Mouse (Mus musculus) limb, embryonic 12.5 days (tissue): ENCODE results near the gene Fcrla. TPM values are rescaled to one million over a fixed set of nuclear protein-coding genes. Genes with fewer than 3 reads are reported as not detected.

Experiments
- ATAC-seq: fragments of 200-750 bp; cut with Nextera tagmentation; 2 replicates; pipeline ENCODE4 v1.8.0; 2017; ENCODE audit warnings: low read depth, moderate TSS enrichment; ENCODE audit not compliant: insufficient number of reproducible peaks, insufficient read depth, low FRiP score, low TSS enrichment
- H3K27ac ChIP-seq: fragments of 300-500 bp; sonication (generic); 2 replicates; pipeline ENCODE4 v1.5.1; 2016; ENCODE audit warnings: mild to moderate bottlenecking, moderate library complexity
- H3K27me3 ChIP-seq: fragments of 300-500 bp; sonication (generic); 2 replicates; pipeline ENCODE4 v1.6.1; 2016; ENCODE audit warnings: mild to moderate bottlenecking, moderate library complexity
- H3K36me3 ChIP-seq: fragments of 300-500 bp; sonication (generic); 2 replicates; pipeline ENCODE4 v1.6.1; 2016; ENCODE audit warnings: mild to moderate bottlenecking, moderate library complexity
- H3K4me1 ChIP-seq: fragments of 300-500 bp; sonication (generic); replicated peaks from 2 replicates; pipeline ENCODE4 v1.6.1; 2016
- H3K4me2 ChIP-seq: fragments of 300-500 bp; sonication (generic); 2 replicates; pipeline ENCODE4 v1.6.1; 2016; ENCODE audit warnings: mild to moderate bottlenecking, moderate library complexity
- H3K4me3 ChIP-seq: fragments of 300-500 bp; sonication (generic); replicated peaks from 2 replicates; pipeline ENCODE4 v1.5.1; 2016; ENCODE audit warnings: mild to moderate bottlenecking
- H3K9ac ChIP-seq: fragments of 300-500 bp; sonication (generic); replicated peaks from 2 replicates; pipeline ENCODE4 v1.6.1; 2016; ENCODE audit warnings: mild to moderate bottlenecking, moderate library complexity
- H3K9me3 ChIP-seq: fragments of 300-500 bp; sonication (generic); 2 replicates; pipeline ENCODE4 v1.6.1; 2016; ENCODE audit warnings: mild to moderate bottlenecking, moderate library complexity
- WGBS: fragments of 180-500 bp; shearing (Covaris S2); methylation state at CpG from one replicate; pipeline ENCODE4 v1.1.7; 2016; 5-methylcytosine and 5-hydroxymethylcytosine counted together
- polyA plus RNA-seq: library from polyadenylated mRNA; unstranded; fragments of >200 nt; fragmentation: Nextera tagmentation; extraction: Ambion mirVana; gene quantifications from 2 replicates; pipeline ENCODE4 v1.2.1, GENCODE M21; 2016

The Fcrla gene
- polyA plus RNA-seq, 1 experiment from 2014 or later, result not detected

GRCm38 (mm10) chr1:170884978-170885561 lies 42.3 kb downstream of the Fcrla start, which contains the start of the genes Gm26620 and Dusp12:
Gene Gm26620 (plus strand): TSS chr1:170885065.
Gene Dusp12 (minus strand): TSS chr1:170885540.
- WGBS, result under 1% methylated on average over 46 of the region's 46 CpGs
- peak within 1 kb of the TSS; percentile 91 for H3K4me3 ChIP-seq
- peak; percentile 87 for ATAC-seq

GRCm38 (mm10) chr1:170884390-170884789 lies 43.0 kb downstream of the Fcrla start:
- H3K4me1 ChIP-seq, result peaks cover 9% of the 10 kb centered on the region
- H3K36me3 ChIP-seq, result peaks cover 23% of the 10 kb centered on the region
- H3K9ac ChIP-seq, result peak overlapping the region; percentile 80
- peak overlapping the region; percentile 7; the same call in 1 of the 2 replicates for H3K27ac ChIP-seq
- ATAC-seq, result no peak; the same call in 1 of the 2 replicates
- peaks cover 4% of the 10 kb centered on the region; the same call in 1 of the 2 replicates for H3K27me3 ChIP-seq
- 21% methylated on average over 8 of the region's 8 CpGs for WGBS
- no peaks in the 10 kb centered on the region for H3K9me3 ChIP-seq
- H3K4me2 ChIP-seq, result peak overlapping the region; percentile 81
- peak overlapping the region; percentile 91 for H3K4me3 ChIP-seq

More at GRCm38 (mm10) chr1:170884978-170885561, 42.3 kb downstream of the Fcrla start, which contains the start of the genes Gm26620 and Dusp12:
- peaks cover 9% of the 10 kb centered on the region for H3K4me1 ChIP-seq
- peak within 1 kb of the TSS; percentile 80 for H3K9ac ChIP-seq
- H3K36me3 ChIP-seq, result peaks cover 17% of the 10 kb centered on the region
- peaks cover 4% of the 10 kb centered on the region; the same call in 1 of the 2 replicates for H3K27me3 ChIP-seq
- H3K27ac ChIP-seq, result peak within 1 kb of the TSS; percentile 79
- peak within 1 kb of the TSS; percentile 81 for H3K4me2 ChIP-seq
- no peaks in the 10 kb centered on the region for H3K9me3 ChIP-seq

- ATAC-seq, result no peak
Measured at GRCm38 (mm10) chr1:170882915-170883485, 44.4 kb downstream of the Fcrla start.

GRCm38 (mm10) chr1:170876906-170877305 lies 50.5 kb downstream of the Fcrla start:
- H3K27me3 ChIP-seq, result no peaks in the 10 kb centered on the region
- H3K36me3 ChIP-seq, result peaks cover 73% of the 10 kb centered on the region
- no peaks in the 10 kb centered on the region for H3K4me1 ChIP-seq
- no peak overlapping the region for H3K4me2 ChIP-seq
- H3K9ac ChIP-seq, result no peak overlapping the region
- H3K4me3 ChIP-seq, result no peak overlapping the region
- 90% methylated on average over 5 of the region's 5 CpGs for WGBS
- ATAC-seq, result no peak
- no peak overlapping the region for H3K27ac ChIP-seq
- no peaks in the 10 kb centered on the region for H3K9me3 ChIP-seq

More at GRCm38 (mm10) chr1:170882915-170883485, 44.4 kb downstream of the Fcrla start:
- Histone ChIP-seq H3K27me3 (no peaks in the 10 kb centered on the region), H3K27ac (no peak overlapping the region), H3K9me3 (no peaks in the 10 kb centered on the region), H3K4me1 (peaks cover 9% of the 10 kb centered on the region), H3K4me3 (no peak overlapping the region), H3K9ac (no peak overlapping the region), H3K4me2 (no peak overlapping the region), H3K36me3 (peaks cover 32% of the 10 kb centered on the region)
- 85% methylated on average over 5 of the region's 5 CpGs for WGBS

- ATAC-seq, result no peak
- Histone ChIP-seq H3K36me3 (peaks cover 68% of the 10 kb centered on the region), H3K4me2 (no peak overlapping the region), H3K9ac (no peak overlapping the region), H3K27ac (no peak overlapping the region), H3K4me1 (no peaks in the 10 kb centered on the region), H3K27me3 (no peaks in the 10 kb centered on the region), H3K4me3 (no peak overlapping the region), H3K9me3 (no peaks in the 10 kb centered on the region)
- 67% methylated on average over 3 of the region's 3 CpGs for WGBS
Measured at GRCm38 (mm10) chr1:170875676-170876075, 51.7 kb downstream of the Fcrla start.

- H3K27ac ChIP-seq, result no peak overlapping the region
- peaks cover 41% of the 10 kb centered on the region for H3K36me3 ChIP-seq
- no peak overlapping the region for H3K4me3 ChIP-seq
- whole genome bisulfite sequencing, result 94% methylated on average over 2 of the region's 2 CpGs
- ATAC-seq, result no peak
- no peak overlapping the region for H3K4me2 ChIP-seq
- no peaks in the 10 kb centered on the region for H3K9me3 ChIP-seq
- H3K27me3 ChIP-seq, result no peaks in the 10 kb centered on the region
- no peak overlapping the region for H3K9ac ChIP-seq
- peaks cover 1% of the 10 kb centered on the region; the same call in 1 of the 2 replicates for H3K4me1 ChIP-seq
Measured at GRCm38 (mm10) chr1:170871961-170872360, 55.4 kb downstream of the Fcrla start.

GRCm38 (mm10) chr1:170871402-170871801 lies 56.0 kb downstream of the Fcrla start:
- Histone ChIP-seq H3K4me2 (no peak overlapping the region), H3K9ac (no peak overlapping the region), H3K27me3 (no peaks in the 10 kb centered on the region), H3K4me1 (peaks cover 6% of the 10 kb centered on the region; the same call in 1 of the 2 replicates), H3K27ac (no peak overlapping the region), H3K4me3 (no peak overlapping the region), H3K36me3 (peaks cover 35% of the 10 kb centered on the region), H3K9me3 (no peaks in the 10 kb centered on the region)
- no peak for ATAC-seq
- 90% methylated on average over 6 of the region's 6 CpGs for WGBS

GRCm38 (mm10) chr1:170868905-170869283 lies 58.5 kb downstream of the Fcrla start:
- ATAC-seq, result peak; percentile 53; the same call in 1 of the 2 replicates
- Histone ChIP-seq H3K9me3 (no peaks in the 10 kb centered on the region), H3K4me2 (peak overlapping the region; percentile 88), H3K9ac (peak overlapping the region; percentile 58), H3K4me3 (peak overlapping the region; percentile 81), H3K27me3 (no peaks in the 10 kb centered on the region), H3K27ac (0 out of 2 replicates have a peak overlapping the region, but pooled peaks have one; percentile 50), H3K4me1 (peaks cover 10% of the 10 kb centered on the region; the same call in 1 of the 2 replicates), H3K36me3 (peaks cover 17% of the 10 kb centered on the region)
- 18% methylated on average over 14 of the region's 14 CpGs for WGBS

GRCm38 (mm10) chr1:170868107-170868904 lies 59.1 kb downstream of the Fcrla start:
- WGBS, result under 1% methylated on average over 33 of the region's 33 CpGs
- ATAC-seq, result peak; percentile 76
- Histone ChIP-seq H3K4me3 (peak overlapping the region; percentile 81), H3K27ac (0 out of 2 replicates have a peak overlapping the region, but pooled peaks have one; percentile 50), H3K9ac (peak overlapping the region; percentile 74), H3K27me3 (no peaks in the 10 kb centered on the region), H3K9me3 (no peaks in the 10 kb centered on the region), H3K36me3 (peaks cover 16% of the 10 kb centered on the region), H3K4me1 (peaks cover 10% of the 10 kb centered on the region; the same call in 1 of the 2 replicates), H3K4me2 (peak overlapping the region; percentile 88)

- peak within 1 kb of the TSS; percentile 88 for H3K4me2 ChIP-seq
- H3K4me3 ChIP-seq, result peak within 1 kb of the TSS; percentile 81
- H3K4me1 ChIP-seq, result peaks cover 10% of the 10 kb centered on the region; the same call in 1 of the 2 replicates
- peak within 1 kb of the TSS; percentile 62 for H3K27ac ChIP-seq
- under 1% methylated on average over 25 of the region's 25 CpGs for WGBS
- peak; percentile 50; the same call in 1 of the 2 replicates for ATAC-seq
- peak within 1 kb of the TSS; percentile 74 for H3K9ac ChIP-seq
- H3K27me3 ChIP-seq, result no peaks in the 10 kb centered on the region
- peaks cover 13% of the 10 kb centered on the region for H3K36me3 ChIP-seq
- no peaks in the 10 kb centered on the region for H3K9me3 ChIP-seq
Measured at GRCm38 (mm10) chr1:170867691-170868105, 59.7 kb downstream of the Fcrla start, which contains the start of gene Atf6. Gene Atf6 (minus strand): TSS chr1:170867771.
